Mouse (Mus musculus): Measurements from ENCODE around the gene Gm21762.
"Not testable (repeated sequence)": the region's sequence is repeated elsewhere in the genome, so short reads cannot be mapped to it uniquely, and the experiment has no call there.

Gm21762 gene

GRCm38 (mm10) chr13:120215847-120216246, at the start of gene Gm21762:
Gm21762 (minus strand) TSS chr13:120215947.
- DNase-seq (ENCODE audit: low spot score in 2 of 2): not testable (repeated sequence)

- DNase-seq (ENCODE audit: low spot score in 2 of 2): not testable (repeated sequence)
Observed at GRCm38 (mm10) chr13:120262870-120263269, 47.1 kb upstream of the Gm21762 start, which contains the start of gene AF067061. AF067061 (plus strand) TSS chr13:120263114.

- DNase-seq (ENCODE audit: low spot score in 2 of 2): not testable (repeated sequence)
Observed at GRCm38 (mm10) chr13:120259718-120260117, 44.0 kb upstream of the Gm21762 start.

GRCm38 (mm10) chr13:120258817-120259658, 43.3 kb upstream of the Gm21762 start:
- DNase-seq (ENCODE audit: low spot score in 2 of 2): not testable (repeated sequence)

- not testable (repeated sequence) for DNase-seq (ENCODE audit: low spot score in 2 of 2)
Observed at GRCm38 (mm10) chr13:120251208-120251924, 35.6 kb upstream of the Gm21762 start.

- DNase-seq (ENCODE audit: low spot score in 2 of 2): not testable (repeated sequence)
Observed at GRCm38 (mm10) chr13:120238811-120239210, 23.1 kb upstream of the Gm21762 start, which contains the start of gene Gm21731. Gm21731 (plus strand) TSS chr13:120239111.

GRCm38 (mm10) chr13:120232447-120233049, 16.8 kb upstream of the Gm21762 start:
- not testable (repeated sequence) for DNase-seq (ENCODE audit: low spot score in 2 of 2)

GRCm38 (mm10) chr13:120231798-120232197, 16.1 kb upstream of the Gm21762 start:
- not testable (repeated sequence) for DNase-seq (ENCODE audit: low spot score in 2 of 2)

GRCm38 (mm10) chr13:120223012-120223659, 7.4 kb upstream of the Gm21762 start:
- DNase-seq (ENCODE audit: low spot score in 2 of 2): not testable (repeated sequence)

- DNase-seq (ENCODE audit: low spot score in 2 of 2): not testable (repeated sequence)
Observed at GRCm38 (mm10) chr13:120220922-120221321, 5.2 kb upstream of the Gm21762 start.

GRCm38 (mm10) chr13:120196189-120196821, 19.4 kb downstream of the Gm21762 start:
- not testable (repeated sequence) for DNase-seq (ENCODE audit: low spot score in 2 of 2)

- DNase-seq (ENCODE audit: low spot score in 2 of 2): not testable (repeated sequence)
Observed at GRCm38 (mm10) chr13:120172133-120172532, 43.6 kb downstream of the Gm21762 start, which contains the start of gene Gm21818. Gm21818 (plus strand) TSS chr13:120172433.

- DNase-seq (ENCODE audit: low spot score in 2 of 2): not testable (repeated sequence)
Observed at GRCm38 (mm10) chr13:120168301-120168700, 47.4 kb downstream of the Gm21762 start.

Data from frontal cortex, postnatal 25 days (tissue).